Mouse (Mus musculus): ENCODE measurements around the gene Mcur1.

- TF ChIP-seq POLR2A (IDR thresholded peaks at IDR 0.05; ENCODE audit: borderline replicate concordance, extremely low read depth, insufficient read depth, insufficient read length, poor library complexity, severe bottlenecking), result no peak
- no peak for TF ChIP-seq CTCF (IDR thresholded peaks at IDR 0.05; ENCODE audit: borderline replicate concordance, extremely low read depth, insufficient read depth, insufficient read length)
These were observed 59.5 kb downstream of the Mcur1 start for GRCm38 (mm10) chr13:43500483-43500850.
